Mouse (Mus musculus): Measurements from ENCODE around the gene Slc9b2. TPM values are rescaled to one million over a fixed set of nuclear protein-coding genes. Genes with fewer than 3 reads are reported as not detected.

The Slc9b2 gene
- polyA plus RNA-seq, 1 experiment from 2014 or later, result 0.93 TPM

GRCm38 (mm10) chr3:135315720-135316425 is 8.4 kb downstream of the Slc9b2 start:
- Histone ChIP-seq H3K4me1 (replicated peaks) (no peaks in the 10 kb centered on the region), H3K27ac (no peak overlapping the region), H3K9me3 (no peaks in the 10 kb centered on the region), H3K4me2 (replicated peaks) (no peak overlapping the region), H3K36me3 (no peaks in the 10 kb centered on the region), H3K27me3 (replicated peaks) (no peaks in the 10 kb centered on the region), H3K4me3 (replicated peaks) (no peak overlapping the region), H3K9ac (no peak overlapping the region)
- WGBS, result 88% methylated on average over 9 of the region's 9 CpGs
- no peak for ATAC-seq

- ATAC-seq, result no peak
- Histone ChIP-seq H3K9me3 (no peaks in the 10 kb centered on the region), H3K9ac (no peak overlapping the region), H3K4me2 (replicated peaks) (no peak overlapping the region), H3K27me3 (replicated peaks) (no peaks in the 10 kb centered on the region), H3K36me3 (no peaks in the 10 kb centered on the region), H3K27ac (no peak overlapping the region), H3K4me1 (replicated peaks) (no peaks in the 10 kb centered on the region), H3K4me3 (replicated peaks) (no peak overlapping the region)
- 75% methylated on average over 11 of the region's 11 CpGs for WGBS
These were observed 10.8 kb downstream of the Slc9b2 start for GRCm38 (mm10) chr3:135318331-135318730.

GRCm38 (mm10) chr3:135324354-135324753 is 16.9 kb downstream of the Slc9b2 start:
- 57% methylated on average over 6 of the region's 6 CpGs for WGBS

DNA sequence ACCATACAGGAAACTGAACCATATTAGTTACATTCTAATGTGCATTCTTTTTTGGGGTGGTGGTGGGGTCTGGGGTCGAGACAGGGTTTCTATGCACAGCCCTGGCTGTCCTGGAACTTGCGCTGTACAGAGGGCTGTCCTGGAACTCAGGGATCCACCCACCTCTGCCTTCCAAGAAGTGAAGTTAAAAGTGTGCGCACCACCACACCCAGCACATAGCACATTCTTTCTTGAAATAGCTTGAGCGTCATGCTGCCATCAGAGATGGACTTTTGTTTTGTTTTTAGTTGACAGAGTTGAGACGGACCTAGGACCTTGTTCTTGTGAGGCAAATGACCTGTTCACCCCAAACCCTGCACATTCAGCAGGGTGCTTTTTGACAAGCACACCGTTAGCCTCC is 19.7 kb downstream of the Slc9b2 start:
- H3K9me3 ChIP-seq, result no peaks in the 10 kb centered on the region
- no peaks in the 10 kb centered on the region for H3K27me3 ChIP-seq (replicated peaks)
- H3K4me3 ChIP-seq (replicated peaks), result no peak overlapping the region
- no peaks in the 10 kb centered on the region for H3K4me1 ChIP-seq (replicated peaks)
- H3K27ac ChIP-seq, result no peak overlapping the region
- WGBS, result 65% methylated on average over 6 of the region's 6 CpGs
- H3K9ac ChIP-seq, result no peak overlapping the region
- ATAC-seq, result no peak
- no peaks in the 10 kb centered on the region for H3K36me3 ChIP-seq
- H3K4me2 ChIP-seq (replicated peaks), result no peak overlapping the region

More at GRCm38 (mm10) chr3:135324354-135324753, 16.9 kb downstream of the Slc9b2 start:
- Histone ChIP-seq H3K4me2 (replicated peaks) (no peak overlapping the region), H3K9ac (no peak overlapping the region), H3K4me1 (replicated peaks) (no peaks in the 10 kb centered on the region), H3K27me3 (replicated peaks) (no peaks in the 10 kb centered on the region), H3K36me3 (no peaks in the 10 kb centered on the region), H3K9me3 (no peaks in the 10 kb centered on the region), H3K27ac (no peak overlapping the region), H3K4me3 (replicated peaks) (no peak overlapping the region)
- ATAC-seq, result no peak

DNA sequence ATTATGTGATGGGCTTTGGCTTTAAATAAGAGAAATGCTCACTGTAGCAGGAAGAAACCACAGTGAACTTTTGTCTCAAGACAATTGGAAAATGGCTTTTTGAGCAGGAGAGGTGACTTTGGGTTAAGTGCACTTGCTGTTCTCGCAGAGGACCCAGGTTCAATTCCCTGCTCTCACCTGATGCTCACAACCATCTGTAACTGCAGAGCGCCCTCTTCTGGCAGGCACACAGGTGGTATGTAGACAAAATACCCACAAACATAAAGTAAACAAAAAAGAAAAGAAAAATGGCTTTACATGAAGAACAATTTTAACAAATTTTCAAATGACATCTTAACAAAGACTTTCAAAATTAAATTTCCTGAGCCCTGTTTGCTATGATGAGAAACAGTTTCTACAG is 20.1 kb downstream of the Slc9b2 start:
- no peaks in the 10 kb centered on the region for H3K4me1 ChIP-seq (replicated peaks)
- H3K36me3 ChIP-seq, result no peaks in the 10 kb centered on the region
- no peak overlapping the region for H3K27ac ChIP-seq
- ATAC-seq, result no peak
- 51% methylated on average over 2 of the region's 2 CpGs for WGBS
- H3K4me3 ChIP-seq (replicated peaks), result no peak overlapping the region
- no peaks in the 10 kb centered on the region for H3K9me3 ChIP-seq
- H3K9ac ChIP-seq, result no peak overlapping the region
- no peaks in the 10 kb centered on the region for H3K27me3 ChIP-seq (replicated peaks)
- H3K4me2 ChIP-seq (replicated peaks), result no peak overlapping the region

DNA sequence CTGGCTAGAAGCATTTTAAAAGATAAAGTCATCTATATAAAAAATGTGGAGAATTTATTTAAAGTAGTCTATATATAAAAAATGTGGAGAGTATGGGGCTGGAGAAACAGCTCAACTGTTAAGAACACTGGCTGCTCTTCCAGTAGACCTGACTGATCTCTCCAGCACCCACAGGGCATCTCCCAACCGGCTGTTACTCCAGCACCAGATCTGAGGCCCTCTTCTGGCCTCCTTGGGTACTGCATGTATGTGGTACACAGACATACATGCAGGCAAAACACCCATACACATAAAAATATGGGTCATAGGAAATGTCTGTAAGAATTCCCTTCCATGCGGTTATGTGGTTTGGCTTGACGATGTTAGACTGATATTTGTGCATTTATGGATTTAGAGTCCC is 21.1 kb downstream of the Slc9b2 start:
- WGBS, result 50% methylated on average over 3 of the region's 3 CpGs
- Histone ChIP-seq H3K4me3 (replicated peaks) (no peak overlapping the region), H3K4me1 (replicated peaks) (no peaks in the 10 kb centered on the region), H3K27me3 (replicated peaks) (no peaks in the 10 kb centered on the region), H3K4me2 (replicated peaks) (no peak overlapping the region), H3K9ac (no peak overlapping the region), H3K27ac (no peak overlapping the region), H3K36me3 (no peaks in the 10 kb centered on the region), H3K9me3 (no peaks in the 10 kb centered on the region)
- ATAC-seq, result no peak

- no peak overlapping the region for H3K4me3 ChIP-seq (replicated peaks)
- no peak overlapping the region for H3K4me2 ChIP-seq (replicated peaks)
- H3K9me3 ChIP-seq, result no peaks in the 10 kb centered on the region
- no peaks in the 10 kb centered on the region for H3K4me1 ChIP-seq (replicated peaks)
- no peak overlapping the region for H3K9ac ChIP-seq
- no peak overlapping the region for H3K27ac ChIP-seq
- no peaks in the 10 kb centered on the region for H3K27me3 ChIP-seq (replicated peaks)
- no peak for ATAC-seq
- H3K36me3 ChIP-seq, result no peaks in the 10 kb centered on the region
These were observed 25.2 kb downstream of the Slc9b2 start for GRCm38 (mm10) chr3:135332691-135333090.

DNA sequence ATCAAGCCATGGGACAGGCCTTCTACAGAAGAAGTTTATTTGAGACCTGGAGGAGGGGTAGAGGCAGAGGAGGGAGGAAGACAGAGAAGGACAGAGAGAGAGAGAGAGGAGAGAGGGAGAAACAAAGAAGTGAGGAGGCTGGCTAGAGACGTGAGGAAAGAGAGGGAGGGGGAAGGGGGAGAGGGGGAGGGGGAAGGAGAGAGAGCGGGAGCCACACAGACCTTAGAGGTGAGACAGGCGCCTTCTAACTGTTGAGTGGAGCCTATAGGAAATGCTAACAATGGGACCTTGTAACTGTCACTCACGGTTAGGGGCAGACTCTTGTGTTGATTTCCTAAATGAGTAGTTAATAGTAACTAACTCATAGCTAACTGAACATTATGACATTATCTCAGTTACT is 26.3 kb downstream of the Slc9b2 start:
- Histone ChIP-seq H3K27me3 (replicated peaks) (no peaks in the 10 kb centered on the region), H3K4me3 (replicated peaks) (no peak overlapping the region), H3K27ac (no peak overlapping the region), H3K4me1 (replicated peaks) (no peaks in the 10 kb centered on the region), H3K4me2 (replicated peaks) (no peak overlapping the region), H3K9ac (no peak overlapping the region), H3K9me3 (no peaks in the 10 kb centered on the region), H3K36me3 (no peaks in the 10 kb centered on the region)
- 54% methylated on average over 4 of the region's 4 CpGs for WGBS
- no peak for ATAC-seq

DNA sequence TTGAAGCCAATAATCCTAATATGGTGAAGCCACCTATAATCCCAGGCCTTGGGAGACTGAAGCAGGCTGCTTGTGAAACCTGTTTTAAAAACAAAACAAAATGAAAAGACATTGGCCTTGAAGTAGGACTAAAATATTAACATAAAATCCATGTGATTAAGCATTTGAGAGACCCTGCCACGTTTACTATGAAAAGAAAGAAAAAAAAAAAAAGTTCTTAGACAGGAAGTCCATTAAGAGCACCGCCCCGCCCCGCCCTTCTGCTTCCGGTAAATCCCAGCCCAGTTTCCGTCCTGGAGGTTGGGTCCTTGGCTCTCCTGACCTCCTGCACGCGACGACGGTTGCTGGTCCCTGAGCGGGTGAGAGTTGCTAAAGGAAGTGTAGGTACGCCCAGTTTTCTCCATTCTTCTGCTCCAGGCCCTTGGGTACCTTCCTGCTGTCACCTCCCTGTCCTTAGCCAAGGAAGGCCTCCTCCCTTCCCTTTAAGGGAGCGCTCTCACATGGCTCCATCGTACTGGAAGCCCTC is 40.3 kb downstream of the Slc9b2 start, which contains the start of gene Slc9b1:
Slc9b1 (plus strand) TSS at position 291 of the 526 bp plus-strand sequence.
- Histone ChIP-seq H3K4me3 (replicated peaks) (no peak within 1 kb of the TSS), H3K9ac (no peak within 1 kb of the TSS), H3K27me3 (replicated peaks) (no peaks in the 10 kb centered on the region), H3K36me3 (no peaks in the 10 kb centered on the region), H3K4me1 (replicated peaks) (no peaks in the 10 kb centered on the region), H3K9me3 (no peaks in the 10 kb centered on the region), H3K4me2 (replicated peaks) (no peak within 1 kb of the TSS), H3K27ac (no peak within 1 kb of the TSS)
- ATAC-seq, result no peak
- 71% methylated on average over 14 of the region's 14 CpGs for WGBS

DNA sequence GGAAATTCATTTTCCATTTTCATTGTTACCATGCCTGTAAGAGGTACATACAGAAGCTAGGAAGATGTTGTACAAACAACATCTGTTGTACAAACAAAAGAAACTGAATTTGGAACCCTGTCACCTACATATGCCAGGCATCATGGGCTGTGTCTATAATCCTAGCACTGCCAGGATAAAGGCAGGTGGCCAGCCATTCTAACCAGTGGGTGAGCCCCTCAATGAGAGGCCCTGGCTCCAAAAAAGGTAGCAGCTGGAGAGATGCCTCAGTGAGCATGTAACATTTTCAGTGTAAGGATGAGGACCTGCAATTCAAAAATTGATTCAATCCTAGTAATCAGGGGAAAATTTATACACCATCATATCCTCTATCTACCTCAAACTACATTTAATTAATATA is 41.5 kb downstream of the Slc9b2 start:
- no peaks in the 10 kb centered on the region for H3K4me1 ChIP-seq (replicated peaks)
- no peak overlapping the region for H3K27ac ChIP-seq
- no peak overlapping the region for H3K4me2 ChIP-seq (replicated peaks)
- H3K36me3 ChIP-seq, result no peaks in the 10 kb centered on the region
- no peaks in the 10 kb centered on the region for H3K27me3 ChIP-seq (replicated peaks)
- H3K9me3 ChIP-seq, result no peaks in the 10 kb centered on the region
- no peak for ATAC-seq
- H3K9ac ChIP-seq, result no peak overlapping the region
- no peak overlapping the region for H3K4me3 ChIP-seq (replicated peaks)

- 94% methylated on average over 3 of the region's 3 CpGs for WGBS
These were observed 44.4 kb downstream of the Slc9b2 start for GRCm38 (mm10) chr3:135351857-135352256.

GRCm38 (mm10) chr3:135357394-135357793 is 49.9 kb downstream of the Slc9b2 start:
- no peak for ATAC-seq
- no peaks in the 10 kb centered on the region for H3K9me3 ChIP-seq
- no peak overlapping the region for H3K9ac ChIP-seq
- H3K4me1 ChIP-seq (replicated peaks), result no peaks in the 10 kb centered on the region
- H3K4me3 ChIP-seq (replicated peaks), result no peak overlapping the region
- no peak overlapping the region for H3K27ac ChIP-seq
- no peaks in the 10 kb centered on the region for H3K27me3 ChIP-seq (replicated peaks)
- WGBS, result 88% methylated on average over 4 of the region's 4 CpGs
- no peak overlapping the region for H3K4me2 ChIP-seq (replicated peaks)
- no peaks in the 10 kb centered on the region for H3K36me3 ChIP-seq

More at GRCm38 (mm10) chr3:135351857-135352256, 44.4 kb downstream of the Slc9b2 start:
- H3K27me3 ChIP-seq (replicated peaks), result no peaks in the 10 kb centered on the region
- no peak overlapping the region for H3K4me3 ChIP-seq (replicated peaks)
- H3K36me3 ChIP-seq, result no peaks in the 10 kb centered on the region
- no peak overlapping the region for H3K27ac ChIP-seq
- H3K9ac ChIP-seq, result no peak overlapping the region
- H3K9me3 ChIP-seq, result no peaks in the 10 kb centered on the region
- no peak for ATAC-seq
- H3K4me2 ChIP-seq (replicated peaks), result no peak overlapping the region
- no peaks in the 10 kb centered on the region for H3K4me1 ChIP-seq (replicated peaks)

GRCm38 (mm10) chr3:135375836-135376235 is 68.3 kb downstream of the Slc9b2 start:
- ATAC-seq, result no peak
- Histone ChIP-seq H3K9me3 (no peaks in the 10 kb centered on the region), H3K4me1 (replicated peaks) (no peaks in the 10 kb centered on the region), H3K4me2 (replicated peaks) (no peak overlapping the region), H3K27me3 (replicated peaks) (no peaks in the 10 kb centered on the region), H3K27ac (no peak overlapping the region), H3K36me3 (no peaks in the 10 kb centered on the region), H3K4me3 (replicated peaks) (no peak overlapping the region), H3K9ac (no peak overlapping the region)
- 70% methylated on average over 3 of the region's 3 CpGs for WGBS

All from intestine, embryonic 15.5 days (tissue).